Comparison of ENCODE assay signal across 8 mouse cellular contexts in the genomic region with DNA sequence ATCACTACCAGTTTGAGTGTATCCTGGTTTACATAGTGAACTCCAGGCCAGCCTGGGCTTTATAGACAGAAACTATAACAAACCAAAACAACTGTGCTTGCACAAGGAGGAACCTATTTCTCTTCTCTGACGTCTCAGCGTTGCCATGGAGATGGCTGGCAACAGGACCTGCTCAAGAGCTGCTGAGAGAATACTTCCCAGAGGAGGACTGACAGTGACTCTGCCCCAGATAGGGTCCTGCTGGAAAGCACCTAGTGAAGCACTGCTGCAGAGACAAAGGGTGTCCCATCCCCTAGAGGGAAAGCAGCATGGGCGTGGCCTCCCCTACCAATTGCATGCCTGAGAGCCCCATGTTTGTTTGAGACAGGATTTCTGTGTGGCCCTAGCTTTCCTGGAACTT. TPM values are rescaled to one million over a fixed set of nuclear protein-coding genes. Genes with fewer than 3 reads are reported as not detected.
A peak's percentile ranks its signal among the peaks of the same experiment; 100 is the strongest.
DNase-seq lines count a peak whose midpoint lies in the region; ATAC-seq and TF ChIP-seq lines count a peak whose summit lies in the region.

No protein-coding gene starts in this region.

- H3K27me3 ChIP-seq in thymus, adult 2 months (ENCODE audit: control insufficient read depth, insufficient read depth, low read length), result no peaks in the 10 kb centered on the region
- no peaks in the 10 kb centered on the region for H3K27me3 ChIP-seq in forebrain, postnatal 0 days (ENCODE audit: insufficient read depth, low read length)
- peaks cover 2% of the 10 kb centered on the region for H3K27me3 ChIP-seq in liver, embryonic 12.5 days (replicated peaks)

- no peak overlapping the region for H3K27ac ChIP-seq in thymus, adult 2 months (ENCODE audit: control insufficient read depth, insufficient read depth, low read length)
- H3K27ac ChIP-seq in forebrain, postnatal 0 days (ENCODE audit: low read depth, low read length), result no peak overlapping the region
- no peak overlapping the region for H3K27ac ChIP-seq in liver, embryonic 12.5 days

- no peak overlapping the region for H3K4me2 ChIP-seq in forebrain, postnatal 0 days (ENCODE audit: low read depth)
- no peak overlapping the region for H3K4me2 ChIP-seq in liver, embryonic 12.5 days

- no peaks in the 10 kb centered on the region for H3K9me3 ChIP-seq in forebrain, postnatal 0 days (ENCODE audit: low read length)
- H3K9me3 ChIP-seq in liver, embryonic 12.5 days (replicated peaks), result no peaks in the 10 kb centered on the region

- peaks cover 45% of the 10 kb centered on the region for H3K36me3 ChIP-seq in thymus, adult 2 months (ENCODE audit: control insufficient read depth, insufficient read depth, low read length)
- H3K36me3 ChIP-seq in forebrain, postnatal 0 days (ENCODE audit: insufficient read depth), result no peaks in the 10 kb centered on the region
- H3K36me3 ChIP-seq in liver, embryonic 12.5 days, result no peaks in the 10 kb centered on the region

- H3K9ac ChIP-seq in forebrain, postnatal 0 days, result no peak overlapping the region
- no peak overlapping the region for H3K9ac ChIP-seq in liver, embryonic 12.5 days

- ATAC-seq in forebrain, postnatal 0 days, result peak; percentile 83
- ATAC-seq in liver, embryonic 12.5 days, result no peak

- no peak for TF ChIP-seq POLR2A in thymus, adult 2 months (IDR thresholded peaks at IDR 0.05; ENCODE audit: control insufficient read depth, extremely low read depth, insufficient read depth, low read length, poor library complexity)

- no peak overlapping the region for H3K4me3 ChIP-seq in thymus, adult 2 months (ENCODE audit: control insufficient read depth, insufficient read depth, low read length)
- no peak overlapping the region for H3K4me3 ChIP-seq in forebrain, postnatal 0 days (ENCODE audit: low read depth, low read length)
- no peak overlapping the region for H3K4me3 ChIP-seq in liver, embryonic 12.5 days

- WGBS in thymus, adult 2 months, result 63% methylated on average over 3 of the region's 3 CpGs
- WGBS in forebrain, postnatal 0 days, result 43% methylated on average over 3 of the region's 3 CpGs
- 40% methylated on average over 3 of the region's 3 CpGs for WGBS in liver, embryonic 12.5 days (ENCODE audit: insufficient replicate concordance)

- peak; percentile 96 for DNase-seq in heart, adult 11 months
- no peak for DNase-seq in heart, adult 8-10 months (ENCODE audit: low spot score)
- DNase-seq in thymus, postnatal 25 days, result peak; percentile 41
- DNase-seq in thymus, adult 2 months, result no peak
- DNase-seq in forebrain, postnatal 0 days, result peak; percentile 79
- peak; percentile 82 to 86 for DNase-seq in left cerebral cortex, postnatal 14 days (ENCODE audit: low spot score in 2 of 2)
- DNase-seq in right cerebral cortex, postnatal 36 days (ENCODE audit: low spot score in 2 of 2), result peak; percentile 75 to 84

- intact Hi-C loops in left cerebral cortex, postnatal 14 days (cut with DNase I), result no loop called here

- no peak for TF ChIP-seq CTCF in thymus, adult 2 months (IDR thresholded peaks at IDR 0.05; ENCODE audit: borderline replicate concordance, control insufficient read depth, extremely low read depth, insufficient read depth, low read length, poor library complexity)
- TF ChIP-seq CTCF in forebrain, postnatal 0 days (IDR thresholded peaks at IDR 0.05; ENCODE audit: low read depth), result no peak

- H3K4me1 ChIP-seq in thymus, adult 2 months (replicated peaks; ENCODE audit: control insufficient read depth, insufficient read depth, low read length), result peaks cover 39% of the 10 kb centered on the region
- H3K4me1 ChIP-seq in forebrain, postnatal 0 days (ENCODE audit: insufficient read depth), result no peaks in the 10 kb centered on the region; the same call in 1 of the 2 replicates
- peaks cover 24% of the 10 kb centered on the region for H3K4me1 ChIP-seq in liver, embryonic 12.5 days

RNA-seq across cellular contexts. Expression of gene Carns1, which starts 6.6 kb away (rescaled TPM):
- total RNA-seq in heart, adult 8-10 months (2022), result 10 to 100 TPM; 28.3 to 37.5 (median 30.5) TPM
- 92.9 and 95.5 TPM in 2 replicates for polyA plus RNA-seq in thymus, adult 2 months (2012; rRNA removed)
- total RNA-seq in forebrain, postnatal 0 days (2014; rRNA removed), result 4.1 and 4.4 TPM in 2 replicates
- 3.1 and 4.7 TPM in 2 replicates for polyA plus RNA-seq in forebrain, postnatal 0 days (2015; fragmentation: Nextera tagmentation; extraction: Ambion mirVana)
- total RNA-seq in left cerebral cortex, postnatal 14 days (2021), result 1 to 10 TPM; 3.8 to 5.9 TPM
- polyA plus RNA-seq in liver, embryonic 12.5 days (2016; fragmentation: Nextera tagmentation; extraction: Ambion mirVana), result 0.93 and 1.3 TPM in 2 replicates

RNA-seq across cellular contexts. Expression of gene Tbc1d10c, which starts 9.2 kb away (rescaled TPM):
- 10 to 100 TPM in 2 of 4 experiments, 1 to 10 TPM in 2; 8.6 to 19.6 (median 12.4) TPM for total RNA-seq in heart, adult 8-10 months (2022)
- polyA plus RNA-seq in thymus, adult 2 months (2012; rRNA removed), result 622 and 718 TPM in 2 replicates
- total RNA-seq in forebrain, postnatal 0 days (2014; rRNA removed), result 1.5 and 2.9 TPM in 2 replicates
- polyA plus RNA-seq in forebrain, postnatal 0 days (2015; fragmentation: Nextera tagmentation; extraction: Ambion mirVana), result 1.3 and 1.5 TPM in 2 replicates
- 1 to 10 TPM; 1.6 to 1.8 TPM for total RNA-seq in left cerebral cortex, postnatal 14 days (2021)
- 4.3 and 4.9 TPM in 2 replicates for polyA plus RNA-seq in liver, embryonic 12.5 days (2016; fragmentation: Nextera tagmentation; extraction: Ambion mirVana)

RNA-seq across cellular contexts. Expression of gene Ppp1ca, which starts 10.0 kb away (rescaled TPM):
- 100 to 1,000 TPM; 261 to 310 (median 281) TPM for total RNA-seq in heart, adult 8-10 months (2022)
- 897 and 1,014 TPM in 2 replicates for polyA plus RNA-seq in thymus, adult 2 months (2012; rRNA removed)
- 480 and 509 TPM in 2 replicates for total RNA-seq in forebrain, postnatal 0 days (2014; rRNA removed)
- polyA plus RNA-seq in forebrain, postnatal 0 days (2015; fragmentation: Nextera tagmentation; extraction: Ambion mirVana), result 551 and 589 TPM in 2 replicates
- 100 to 1,000 TPM; 323 to 336 TPM for total RNA-seq in left cerebral cortex, postnatal 14 days (2021)
- 572 and 577 TPM in 2 replicates for polyA plus RNA-seq in liver, embryonic 12.5 days (2016; fragmentation: Nextera tagmentation; extraction: Ambion mirVana)

RNA-seq across cellular contexts. Expression of gene Rps6kb2, which starts 18.7 kb away (rescaled TPM):
- total RNA-seq in heart, adult 8-10 months (2022), result 10 to 100 TPM; 15.6 to 17.9 (median 17.0) TPM
- polyA plus RNA-seq in thymus, adult 2 months (2012; rRNA removed), result 97.8 and 102 TPM in 2 replicates
- 23.5 and 33.5 TPM in 2 replicates for total RNA-seq in forebrain, postnatal 0 days (2014; rRNA removed)
- 51.9 and 55.5 TPM in 2 replicates for polyA plus RNA-seq in forebrain, postnatal 0 days (2015; fragmentation: Nextera tagmentation; extraction: Ambion mirVana)
- total RNA-seq in left cerebral cortex, postnatal 14 days (2021), result 10 to 100 TPM; 39.5 to 39.9 TPM
- 39.1 and 39.4 TPM in 2 replicates for polyA plus RNA-seq in liver, embryonic 12.5 days (2016; fragmentation: Nextera tagmentation; extraction: Ambion mirVana)

RNA-seq across cellular contexts. Expression of gene Rad9a, which starts 19.6 kb away (rescaled TPM):
- 1 to 10 TPM; 5.3 to 6.2 (median 5.6) TPM for total RNA-seq in heart, adult 8-10 months (2022)
- polyA plus RNA-seq in thymus, adult 2 months (2012; rRNA removed), result 119 and 143 TPM in 2 replicates
- total RNA-seq in forebrain, postnatal 0 days (2014; rRNA removed), result 11.8 and 16.4 TPM in 2 replicates
- 15.9 and 16.5 TPM in 2 replicates for polyA plus RNA-seq in forebrain, postnatal 0 days (2015; fragmentation: Nextera tagmentation; extraction: Ambion mirVana)
- total RNA-seq in left cerebral cortex, postnatal 14 days (2021), result 1 to 10 TPM; 6.4 to 9.0 TPM
- polyA plus RNA-seq in liver, embryonic 12.5 days (2016; fragmentation: Nextera tagmentation; extraction: Ambion mirVana), result 26.5 and 26.8 TPM in 2 replicates

Comparison
In these comparisons a context has a peak if more than half of its experiments do, and no peak if none do; other contexts are left out.
1. DNase-seq: peak in heart, adult 11 months (single experiment), thymus, postnatal 25 days (single experiment), forebrain, postnatal 0 days (single experiment), left cerebral cortex, postnatal 14 days (2 of 2) and right cerebral cortex, postnatal 36 days (2 of 2); none in heart, adult 8-10 months (single experiment) and thymus, adult 2 months (single experiment).